Mouse (Mus musculus): ENCODE data around the gene Ubap1. TPM values are rescaled to one million over a fixed set of nuclear protein-coding genes. Genes with fewer than 3 reads are reported as not detected.
A peak's percentile ranks its signal among the peaks of the same experiment; 100 is the strongest.

The Ubap1 gene
- polyA plus RNA-seq, 1 experiment from 2014 or later = 46.9 TPM

GRCm38 (mm10) chr4:41347839-41348238, 957 bp upstream of the Ubap1 start:
- peak overlapping the region; percentile 28 for H3K4me3 ChIP-seq (ENCODE audit: low read length)
- ATAC-seq (ENCODE audit: low read depth) = no peak

GRCm38 (mm10) chr4:41349199-41349591, 399 bp downstream of the Ubap1 start:
- under 1% methylated on average over 28 of the region's 28 CpGs for WGBS
- peak overlapping the region; percentile 90 for H3K9ac ChIP-seq (ENCODE audit: low read length)
- no peaks in the 10 kb centered on the region for H3K27me3 ChIP-seq (ENCODE audit: control insufficient read depth, insufficient read depth, low read depth, low read length)
- H3K4me1 ChIP-seq (replicated peaks; ENCODE audit: control insufficient read depth, insufficient read depth, low read length) = peaks cover 11% of the 10 kb centered on the region
- peak overlapping the region; percentile 78 for H3K4me2 ChIP-seq (ENCODE audit: low read depth, low read length)
- peak overlapping the region; percentile 96 for H3K27ac ChIP-seq (ENCODE audit: low read length)
- H3K36me3 ChIP-seq (ENCODE audit: control insufficient read depth, insufficient read depth, low read length) = no peaks in the 10 kb centered on the region
- ATAC-seq (ENCODE audit: low read depth) = peak; percentile 76
- H3K4me3 ChIP-seq (ENCODE audit: low read length) = peak overlapping the region; percentile 83
- H3K9me3 ChIP-seq (ENCODE audit: control insufficient read depth, low read length) = no peaks in the 10 kb centered on the region

More at GRCm38 (mm10) chr4:41347839-41348238, 957 bp upstream of the Ubap1 start:
- Histone ChIP-seq H3K4me1 (replicated peaks; ENCODE audit: control insufficient read depth, insufficient read depth, low read length) (peaks cover 11% of the 10 kb centered on the region), H3K4me2 (ENCODE audit: low read depth, low read length) (peak overlapping the region; percentile 50), H3K27me3 (ENCODE audit: control insufficient read depth, insufficient read depth, low read depth, low read length) (no peaks in the 10 kb centered on the region), H3K9me3 (ENCODE audit: control insufficient read depth, low read length) (no peaks in the 10 kb centered on the region), H3K9ac (ENCODE audit: low read length) (peak overlapping the region; percentile 30; the same call in 1 of the 2 replicates), H3K36me3 (ENCODE audit: control insufficient read depth, insufficient read depth, low read length) (no peaks in the 10 kb centered on the region), H3K27ac (ENCODE audit: low read length) (0 out of 2 replicates have a peak overlapping the region, but pooled peaks have one; percentile 61)
- WGBS = 19% methylated on average over 5 of the region's 5 CpGs

GRCm38 (mm10) chr4:41352758-41353157, 4.0 kb downstream of the Ubap1 start:
- 92% methylated on average over 4 of the region's 4 CpGs for WGBS
- Histone ChIP-seq H3K36me3 (ENCODE audit: control insufficient read depth, insufficient read depth, low read length) (peaks cover 5% of the 10 kb centered on the region), H3K27ac (ENCODE audit: low read length) (no peak overlapping the region), H3K9ac (ENCODE audit: low read length) (no peak overlapping the region), H3K4me3 (ENCODE audit: low read length) (no peak overlapping the region), H3K27me3 (ENCODE audit: control insufficient read depth, insufficient read depth, low read depth, low read length) (no peaks in the 10 kb centered on the region), H3K4me1 (replicated peaks; ENCODE audit: control insufficient read depth, insufficient read depth, low read length) (peaks cover 10% of the 10 kb centered on the region), H3K4me2 (ENCODE audit: low read depth, low read length) (no peak overlapping the region), H3K9me3 (ENCODE audit: control insufficient read depth, low read length) (no peaks in the 10 kb centered on the region)
- ATAC-seq (ENCODE audit: low read depth) = no peak

GRCm38 (mm10) chr4:41353265-41353664, 4.5 kb downstream of the Ubap1 start:
- 79% methylated on average over 1 of the region's 1 CpGs for WGBS
- Histone ChIP-seq H3K27me3 (ENCODE audit: control insufficient read depth, insufficient read depth, low read depth, low read length) (no peaks in the 10 kb centered on the region), H3K9ac (ENCODE audit: low read length) (no peak overlapping the region), H3K4me3 (ENCODE audit: low read length) (no peak overlapping the region), H3K27ac (ENCODE audit: low read length) (no peak overlapping the region), H3K36me3 (ENCODE audit: control insufficient read depth, insufficient read depth, low read length) (peaks cover 5% of the 10 kb centered on the region), H3K4me1 (replicated peaks; ENCODE audit: control insufficient read depth, insufficient read depth, low read length) (peaks cover 5% of the 10 kb centered on the region; the same call in 1 of the 2 replicates), H3K9me3 (ENCODE audit: control insufficient read depth, low read length) (no peaks in the 10 kb centered on the region), H3K4me2 (ENCODE audit: low read depth, low read length) (no peak overlapping the region)
- ATAC-seq (ENCODE audit: low read depth) = no peak

- no peak for ATAC-seq (ENCODE audit: low read depth)
- Histone ChIP-seq H3K9ac (ENCODE audit: low read length) (no peak overlapping the region), H3K9me3 (ENCODE audit: control insufficient read depth, low read length) (no peaks in the 10 kb centered on the region), H3K36me3 (ENCODE audit: control insufficient read depth, insufficient read depth, low read length) (peaks cover 5% of the 10 kb centered on the region), H3K4me3 (ENCODE audit: low read length) (no peak overlapping the region), H3K4me1 (replicated peaks; ENCODE audit: control insufficient read depth, insufficient read depth, low read length) (no peaks in the 10 kb centered on the region), H3K27ac (ENCODE audit: low read length) (no peak overlapping the region), H3K4me2 (ENCODE audit: low read depth, low read length) (no peak overlapping the region), H3K27me3 (ENCODE audit: control insufficient read depth, insufficient read depth, low read depth, low read length) (no peaks in the 10 kb centered on the region)
- WGBS = 83% methylated on average over 2 of the region's 2 CpGs
Measured at GRCm38 (mm10) chr4:41357154-41357553, 8.4 kb downstream of the Ubap1 start.

GRCm38 (mm10) chr4:41358669-41359068, 9.9 kb downstream of the Ubap1 start:
- 90% methylated on average over 2 of the region's 2 CpGs for WGBS
- Histone ChIP-seq H3K36me3 (ENCODE audit: control insufficient read depth, insufficient read depth, low read length) (peaks cover 5% of the 10 kb centered on the region), H3K27me3 (ENCODE audit: control insufficient read depth, insufficient read depth, low read depth, low read length) (no peaks in the 10 kb centered on the region)

GRCm38 (mm10) chr4:41359358-41359757, 10.6 kb downstream of the Ubap1 start:
- no peak overlapping the region for H3K27ac ChIP-seq (ENCODE audit: low read length)
- no peak overlapping the region for H3K4me2 ChIP-seq (ENCODE audit: low read depth, low read length)
- no peak overlapping the region for H3K9ac ChIP-seq (ENCODE audit: low read length)
- no peaks in the 10 kb centered on the region for H3K9me3 ChIP-seq (ENCODE audit: control insufficient read depth, low read length)
- 92% methylated on average over 7 of the region's 7 CpGs for WGBS
- H3K36me3 ChIP-seq (ENCODE audit: control insufficient read depth, insufficient read depth, low read length) = peaks cover 5% of the 10 kb centered on the region
- H3K4me1 ChIP-seq (replicated peaks; ENCODE audit: control insufficient read depth, insufficient read depth, low read length) = no peaks in the 10 kb centered on the region
- H3K27me3 ChIP-seq (ENCODE audit: control insufficient read depth, insufficient read depth, low read depth, low read length) = no peaks in the 10 kb centered on the region
- no peak for ATAC-seq (ENCODE audit: low read depth)
- H3K4me3 ChIP-seq (ENCODE audit: low read length) = no peak overlapping the region

More at GRCm38 (mm10) chr4:41358669-41359068, 9.9 kb downstream of the Ubap1 start:
- H3K27ac ChIP-seq (ENCODE audit: low read length) = no peak overlapping the region
- H3K9ac ChIP-seq (ENCODE audit: low read length) = no peak overlapping the region
- no peak overlapping the region for H3K4me2 ChIP-seq (ENCODE audit: low read depth, low read length)
- H3K4me3 ChIP-seq (ENCODE audit: low read length) = no peak overlapping the region
- no peaks in the 10 kb centered on the region for H3K4me1 ChIP-seq (replicated peaks; ENCODE audit: control insufficient read depth, insufficient read depth, low read length)
- no peaks in the 10 kb centered on the region for H3K9me3 ChIP-seq (ENCODE audit: control insufficient read depth, low read length)
- ATAC-seq (ENCODE audit: low read depth) = no peak

- no peak overlapping the region for H3K4me2 ChIP-seq (ENCODE audit: low read depth, low read length)
- 92% methylated on average over 3 of the region's 3 CpGs for WGBS
Measured at GRCm38 (mm10) chr4:41361059-41361458, 12.3 kb downstream of the Ubap1 start.

GRCm38 (mm10) chr4:41368198-41368597, 19.4 kb downstream of the Ubap1 start:
- Histone ChIP-seq H3K27me3 (ENCODE audit: control insufficient read depth, insufficient read depth, low read depth, low read length) (no peaks in the 10 kb centered on the region), H3K4me3 (ENCODE audit: low read length) (no peak overlapping the region), H3K9me3 (ENCODE audit: control insufficient read depth, low read length) (no peaks in the 10 kb centered on the region), H3K4me2 (ENCODE audit: low read depth, low read length) (no peak overlapping the region), H3K9ac (ENCODE audit: low read length) (no peak overlapping the region), H3K27ac (ENCODE audit: low read length) (no peak overlapping the region), H3K4me1 (replicated peaks; ENCODE audit: control insufficient read depth, insufficient read depth, low read length) (no peaks in the 10 kb centered on the region), H3K36me3 (ENCODE audit: control insufficient read depth, insufficient read depth, low read length) (peaks cover 3% of the 10 kb centered on the region)
- WGBS = 86% methylated on average over 4 of the region's 4 CpGs
- ATAC-seq (ENCODE audit: low read depth) = no peak

More at GRCm38 (mm10) chr4:41361059-41361458, 12.3 kb downstream of the Ubap1 start:
- no peak for ATAC-seq (ENCODE audit: low read depth)
- H3K36me3 ChIP-seq (ENCODE audit: control insufficient read depth, insufficient read depth, low read length) = no peaks in the 10 kb centered on the region
- no peak overlapping the region for H3K9ac ChIP-seq (ENCODE audit: low read length)
- no peaks in the 10 kb centered on the region for H3K27me3 ChIP-seq (ENCODE audit: control insufficient read depth, insufficient read depth, low read depth, low read length)
- no peak overlapping the region for H3K27ac ChIP-seq (ENCODE audit: low read length)
- no peak overlapping the region for H3K4me3 ChIP-seq (ENCODE audit: low read length)
- H3K9me3 ChIP-seq (ENCODE audit: control insufficient read depth, low read length) = no peaks in the 10 kb centered on the region
- no peaks in the 10 kb centered on the region for H3K4me1 ChIP-seq (replicated peaks; ENCODE audit: control insufficient read depth, insufficient read depth, low read length)
